Mouse (Mus musculus): ENCODE measurements around the gene Clec2e. TPM values are rescaled to one million over a fixed set of nuclear protein-coding genes. Genes with fewer than 3 reads are reported as not detected.
A peak's percentile ranks its signal among the peaks of the same experiment; 100 is the strongest.

The Clec2e gene
- polyA plus RNA-seq, 1 experiment from 2014 or later = not detected

- no peak overlapping the region for H3K4me2 ChIP-seq (ENCODE audit: low read depth, low read length)
- H3K9me3 ChIP-seq (ENCODE audit: control insufficient read depth, low read length) = no peaks in the 10 kb centered on the region
- H3K9ac ChIP-seq (replicated peaks; ENCODE audit: low read depth, low read length) = no peak overlapping the region
- ATAC-seq (ENCODE audit: low read depth) = no peak
- WGBS = 73% methylated on average over 6 of the region's 6 CpGs
- H3K27ac ChIP-seq (ENCODE audit: low read depth, low read length) = no peak overlapping the region
- no peaks in the 10 kb centered on the region for H3K36me3 ChIP-seq (ENCODE audit: control insufficient read depth, insufficient read depth, low read length)
- no peaks in the 10 kb centered on the region for H3K4me1 ChIP-seq (ENCODE audit: control insufficient read depth, insufficient read depth, low read length)
- H3K27me3 ChIP-seq (ENCODE audit: control insufficient read depth, insufficient read depth, low read length) = no peaks in the 10 kb centered on the region
- H3K4me3 ChIP-seq (ENCODE audit: low read depth, low read length) = no peak overlapping the region
Observed at GRCm38 (mm10) chr6:129085098-129085497, 15.6 kb downstream of the Clec2e start.

DNA sequence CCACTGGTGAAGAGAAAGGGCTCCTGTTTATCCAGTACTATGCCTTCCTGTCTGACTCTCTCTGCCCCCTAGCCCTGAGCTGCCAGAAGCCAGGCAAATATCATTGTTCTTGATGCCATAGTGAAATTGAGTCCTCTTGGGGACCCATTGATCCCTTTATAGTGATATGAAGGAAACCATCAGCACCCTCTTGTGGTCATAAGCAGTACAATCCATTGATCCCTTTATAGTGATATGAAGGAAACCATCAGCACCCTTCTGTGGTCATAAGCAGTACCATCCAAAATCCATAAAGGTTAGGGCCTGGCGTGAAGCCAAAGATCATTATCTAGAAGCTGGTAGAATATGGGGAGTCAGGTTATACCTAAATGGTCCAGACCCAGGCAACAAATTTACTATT, 33.7 kb downstream of the Clec2e start:
- Histone ChIP-seq H3K27ac (ENCODE audit: low read depth, low read length) (no peak overlapping the region), H3K27me3 (ENCODE audit: control insufficient read depth, insufficient read depth, low read length) (no peaks in the 10 kb centered on the region), H3K36me3 (ENCODE audit: control insufficient read depth, insufficient read depth, low read length) (no peaks in the 10 kb centered on the region), H3K9me3 (ENCODE audit: control insufficient read depth, low read length) (no peaks in the 10 kb centered on the region), H3K4me3 (ENCODE audit: low read depth, low read length) (no peak overlapping the region), H3K9ac (replicated peaks; ENCODE audit: low read depth, low read length) (no peak overlapping the region), H3K4me1 (ENCODE audit: control insufficient read depth, insufficient read depth, low read length) (no peaks in the 10 kb centered on the region), H3K4me2 (ENCODE audit: low read depth, low read length) (no peak overlapping the region)
- 79% methylated on average over 1 of the region's 1 CpGs for WGBS
- peak; percentile 82 for ATAC-seq (ENCODE audit: low read depth)

DNA sequence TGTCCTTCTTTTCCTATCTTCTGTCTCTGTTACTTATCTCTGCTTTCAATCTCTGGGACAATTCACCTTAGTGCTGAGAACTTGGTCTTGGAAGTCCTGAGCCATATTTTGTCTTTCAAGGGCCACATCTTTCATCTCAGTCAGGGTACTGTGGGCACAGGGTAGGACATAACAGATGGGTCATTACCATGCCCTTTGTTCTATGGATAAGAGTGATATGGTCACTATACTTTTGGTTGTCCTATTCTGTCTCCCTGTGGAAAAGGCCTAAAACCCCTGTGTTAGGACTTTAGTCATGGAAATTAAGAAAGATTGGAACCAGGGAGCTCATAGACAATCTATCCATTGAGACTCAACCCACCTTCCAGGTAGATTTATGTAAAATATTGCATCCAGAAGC, 34.2 kb downstream of the Clec2e start:
- Histone ChIP-seq H3K4me1 (ENCODE audit: control insufficient read depth, insufficient read depth, low read length) (no peaks in the 10 kb centered on the region), H3K4me3 (ENCODE audit: low read depth, low read length) (no peak overlapping the region)
- no peak for ATAC-seq (ENCODE audit: low read depth)

DNA sequence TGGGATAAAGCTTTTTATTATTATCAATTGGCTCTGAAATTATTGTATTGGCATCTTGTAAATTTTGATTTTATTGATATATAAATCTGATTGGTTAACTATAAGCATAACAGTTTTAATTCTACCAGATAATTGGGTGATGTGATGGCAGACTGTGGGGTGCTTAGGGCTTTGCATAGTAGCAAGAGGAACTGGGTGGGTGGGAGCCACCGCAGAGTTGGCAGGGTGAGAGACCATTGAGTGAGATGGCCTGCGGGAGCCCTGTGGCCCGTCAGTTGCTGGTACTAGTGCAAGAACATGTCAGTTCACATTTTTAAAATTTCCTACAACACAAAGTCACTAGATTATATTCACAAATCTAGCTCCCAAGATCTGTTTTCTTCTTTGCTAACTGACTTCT, 34.9 kb downstream of the Clec2e start:
- WGBS = 91% methylated on average over 3 of the region's 3 CpGs
- Histone ChIP-seq H3K27me3 (ENCODE audit: control insufficient read depth, insufficient read depth, low read length) (no peaks in the 10 kb centered on the region), H3K4me2 (ENCODE audit: low read depth, low read length) (no peak overlapping the region), H3K4me3 (ENCODE audit: low read depth, low read length) (no peak overlapping the region), H3K36me3 (ENCODE audit: control insufficient read depth, insufficient read depth, low read length) (no peaks in the 10 kb centered on the region), H3K4me1 (ENCODE audit: control insufficient read depth, insufficient read depth, low read length) (no peaks in the 10 kb centered on the region), H3K9ac (replicated peaks; ENCODE audit: low read depth, low read length) (no peak overlapping the region), H3K9me3 (ENCODE audit: control insufficient read depth, low read length) (no peaks in the 10 kb centered on the region), H3K27ac (ENCODE audit: low read depth, low read length) (no peak overlapping the region)
- no peak for ATAC-seq (ENCODE audit: low read depth)

More for the DNA sequence above, 34.2 kb downstream of the Clec2e start:
- no peaks in the 10 kb centered on the region for H3K9me3 ChIP-seq (ENCODE audit: control insufficient read depth, low read length)
- H3K4me2 ChIP-seq (ENCODE audit: low read depth, low read length) = no peak overlapping the region
- H3K27ac ChIP-seq (ENCODE audit: low read depth, low read length) = no peak overlapping the region
- H3K9ac ChIP-seq (replicated peaks; ENCODE audit: low read depth, low read length) = no peak overlapping the region
- H3K27me3 ChIP-seq (ENCODE audit: control insufficient read depth, insufficient read depth, low read length) = no peaks in the 10 kb centered on the region
- no peaks in the 10 kb centered on the region for H3K36me3 ChIP-seq (ENCODE audit: control insufficient read depth, insufficient read depth, low read length)

DNA sequence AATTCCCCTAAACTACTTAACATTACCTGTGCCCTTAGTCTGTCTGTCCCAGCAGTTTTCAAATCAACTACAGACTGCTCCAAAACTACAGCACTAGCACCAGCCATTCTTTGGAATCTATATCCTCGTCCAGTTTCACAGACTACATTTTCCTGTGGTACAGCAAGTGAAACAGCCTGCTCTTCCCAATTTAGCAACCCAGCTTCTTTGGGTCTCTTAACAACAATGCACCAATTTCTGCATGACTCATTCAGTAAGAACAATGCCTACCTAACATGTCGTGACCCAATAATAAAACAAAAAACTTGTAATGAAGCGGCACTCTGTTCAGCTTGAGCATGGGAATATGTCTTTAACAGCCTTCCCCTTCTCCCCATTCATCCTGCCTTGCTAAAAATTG, 35.3 kb downstream of the Clec2e start:
- no peak overlapping the region for H3K4me2 ChIP-seq (ENCODE audit: low read depth, low read length)
- H3K4me1 ChIP-seq (ENCODE audit: control insufficient read depth, insufficient read depth, low read length) = no peaks in the 10 kb centered on the region
- no peaks in the 10 kb centered on the region for H3K27me3 ChIP-seq (ENCODE audit: control insufficient read depth, insufficient read depth, low read length)
- no peak overlapping the region for H3K9ac ChIP-seq (replicated peaks; ENCODE audit: low read depth, low read length)
- no peak overlapping the region for H3K4me3 ChIP-seq (ENCODE audit: low read depth, low read length)
- ATAC-seq (ENCODE audit: low read depth) = no peak
- no peak overlapping the region for H3K27ac ChIP-seq (ENCODE audit: low read depth, low read length)
- WGBS = 73% methylated on average over 3 of the region's 3 CpGs
- H3K36me3 ChIP-seq (ENCODE audit: control insufficient read depth, insufficient read depth, low read length) = no peaks in the 10 kb centered on the region
- H3K9me3 ChIP-seq (ENCODE audit: control insufficient read depth, low read length) = no peaks in the 10 kb centered on the region

- Histone ChIP-seq H3K4me2 (ENCODE audit: low read depth, low read length) (no peak overlapping the region), H3K27me3 (ENCODE audit: control insufficient read depth, insufficient read depth, low read length) (no peaks in the 10 kb centered on the region), H3K4me3 (ENCODE audit: low read depth, low read length) (no peak overlapping the region), H3K36me3 (ENCODE audit: control insufficient read depth, insufficient read depth, low read length) (no peaks in the 10 kb centered on the region), H3K4me1 (ENCODE audit: control insufficient read depth, insufficient read depth, low read length) (no peaks in the 10 kb centered on the region), H3K27ac (ENCODE audit: low read depth, low read length) (no peak overlapping the region), H3K9ac (replicated peaks; ENCODE audit: low read depth, low read length) (no peak overlapping the region), H3K9me3 (ENCODE audit: control insufficient read depth, low read length) (no peaks in the 10 kb centered on the region)
- ATAC-seq (ENCODE audit: low read depth) = no peak
Observed at GRCm38 (mm10) chr6:129058013-129058412, 42.7 kb downstream of the Clec2e start.

DNA sequence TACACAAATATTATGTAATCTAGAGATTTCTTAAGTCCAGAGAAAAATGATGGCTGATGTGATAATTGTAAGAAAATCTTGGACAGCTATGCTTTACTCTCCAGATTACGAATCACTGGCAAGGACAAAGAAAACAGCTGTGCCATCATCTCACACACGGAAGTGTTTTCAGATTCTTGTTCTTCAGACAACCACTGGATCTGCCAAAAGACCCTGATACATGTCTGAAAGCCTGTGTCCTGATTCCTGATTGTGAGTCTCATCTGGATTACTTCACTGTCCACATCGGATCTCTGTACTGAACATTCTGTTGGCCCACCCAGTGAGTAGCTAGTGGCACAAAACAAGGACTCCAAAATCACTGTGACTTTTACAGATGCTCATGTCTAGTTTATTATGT, 44.5 kb downstream of the Clec2e start:
- no peak overlapping the region for H3K9ac ChIP-seq (replicated peaks; ENCODE audit: low read depth, low read length)
- no peak overlapping the region for H3K27ac ChIP-seq (ENCODE audit: low read depth, low read length)
- no peaks in the 10 kb centered on the region for H3K27me3 ChIP-seq (ENCODE audit: control insufficient read depth, insufficient read depth, low read length)
- no peak for ATAC-seq (ENCODE audit: low read depth)
- H3K4me3 ChIP-seq (ENCODE audit: low read depth, low read length) = no peak overlapping the region
- no peaks in the 10 kb centered on the region for H3K36me3 ChIP-seq (ENCODE audit: control insufficient read depth, insufficient read depth, low read length)
- 84% methylated on average over 3 of the region's 3 CpGs for WGBS
- H3K4me2 ChIP-seq (ENCODE audit: low read depth, low read length) = no peak overlapping the region
- H3K4me1 ChIP-seq (ENCODE audit: control insufficient read depth, insufficient read depth, low read length) = no peaks in the 10 kb centered on the region
- no peaks in the 10 kb centered on the region for H3K9me3 ChIP-seq (ENCODE audit: control insufficient read depth, low read length)

GRCm38 (mm10) chr6:129051731-129052130, 49.0 kb downstream of the Clec2e start:
- no peak for ATAC-seq (ENCODE audit: low read depth)
- H3K9me3 ChIP-seq (ENCODE audit: control insufficient read depth, low read length) = no peaks in the 10 kb centered on the region
- no peaks in the 10 kb centered on the region for H3K36me3 ChIP-seq (ENCODE audit: control insufficient read depth, insufficient read depth, low read length)
- WGBS = 92% methylated on average over 5 of the region's 5 CpGs
- no peaks in the 10 kb centered on the region for H3K27me3 ChIP-seq (ENCODE audit: control insufficient read depth, insufficient read depth, low read length)
- no peak overlapping the region for H3K4me2 ChIP-seq (ENCODE audit: low read depth, low read length)
- no peaks in the 10 kb centered on the region for H3K4me1 ChIP-seq (ENCODE audit: control insufficient read depth, insufficient read depth, low read length)
- H3K4me3 ChIP-seq (ENCODE audit: low read depth, low read length) = no peak overlapping the region
- H3K9ac ChIP-seq (replicated peaks; ENCODE audit: low read depth, low read length) = no peak overlapping the region
- H3K27ac ChIP-seq (ENCODE audit: low read depth, low read length) = no peak overlapping the region

DNA sequence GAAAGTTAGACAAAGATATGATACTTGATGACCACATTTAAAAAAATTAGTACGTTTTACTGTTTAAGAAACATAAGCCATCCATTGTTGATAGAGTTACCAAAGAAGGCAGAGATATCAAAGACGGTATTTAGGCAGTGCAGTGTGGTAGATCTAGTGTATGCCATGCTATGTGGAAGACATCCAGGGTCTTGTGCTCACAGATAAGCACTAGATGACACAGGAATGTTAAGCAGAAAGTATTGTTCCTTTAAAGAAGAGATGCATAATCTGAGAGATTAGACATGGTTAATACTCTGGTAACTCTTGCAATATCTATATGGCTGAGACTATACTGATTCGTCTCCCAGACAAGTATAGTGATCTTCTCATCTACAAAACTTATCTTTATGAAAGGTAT, 49.6 kb downstream of the Clec2e start:
- Histone ChIP-seq H3K4me2 (ENCODE audit: low read depth, low read length) (no peak overlapping the region), H3K27me3 (ENCODE audit: control insufficient read depth, insufficient read depth, low read length) (no peaks in the 10 kb centered on the region), H3K27ac (ENCODE audit: low read depth, low read length) (no peak overlapping the region), H3K4me3 (ENCODE audit: low read depth, low read length) (no peak overlapping the region), H3K9me3 (ENCODE audit: control insufficient read depth, low read length) (no peaks in the 10 kb centered on the region), H3K4me1 (ENCODE audit: control insufficient read depth, insufficient read depth, low read length) (no peaks in the 10 kb centered on the region), H3K36me3 (ENCODE audit: control insufficient read depth, insufficient read depth, low read length) (no peaks in the 10 kb centered on the region), H3K9ac (replicated peaks; ENCODE audit: low read depth, low read length) (no peak overlapping the region)
- WGBS = 90% methylated on average over 3 of the region's 3 CpGs
- ATAC-seq (ENCODE audit: low read depth) = no peak

All from neural tube, embryonic 14.5 days (tissue).